Mouse (Mus musculus) heart, embryonic 16.5 days (tissue): ENCODE measurements around the gene Zfp672. TPM values are rescaled to one million over a fixed set of nuclear protein-coding genes. Genes with fewer than 3 reads are reported as not detected.

Experiments
- ATAC-seq: fragments of 200-750 bp; cut with Nextera tagmentation; replicated peaks from 2 replicates; pipeline ENCODE4 v1.8.0; 2017; ENCODE audit warnings: moderate number of reproducible peaks; ENCODE audit not compliant: insufficient read depth, low FRiP score; ENCODE audit errors: extremely low read depth
- H3K27ac ChIP-seq: fragments of 300-500 bp; sonication (generic); 2 replicates; pipeline ENCODE4 v1.5.1; 2014; ENCODE audit warnings: mild to moderate bottlenecking, low read length, control low read depth, moderate library complexity
- H3K27me3 ChIP-seq: fragments of 300-500 bp; sonication (generic); 2 replicates; pipeline ENCODE4 v1.6.1; 2014; ENCODE audit warnings: low read length, mixed read lengths; ENCODE audit not compliant: control insufficient read depth, insufficient read depth
- H3K36me3 ChIP-seq: fragments of 300-500 bp; sonication (generic); 2 replicates; pipeline ENCODE4 v1.6.1; 2014; ENCODE audit not compliant: control insufficient read depth, insufficient read depth
- H3K4me1 ChIP-seq: fragments of 300-500 bp; sonication (generic); 2 replicates; pipeline ENCODE4 v1.6.1; 2014; ENCODE audit warnings: low read length, mixed read lengths; ENCODE audit not compliant: control insufficient read depth, insufficient read depth
- H3K4me2 ChIP-seq: fragments of 300-500 bp; sonication (generic); 2 replicates; pipeline ENCODE4 v1.6.1; 2014; ENCODE audit warnings: low read depth, mild to moderate bottlenecking, control low read depth, low read length
- H3K4me3 ChIP-seq: fragments of 300-500 bp; sonication (generic); 2 replicates; pipeline ENCODE4 v1.5.1; 2014; ENCODE audit warnings: mild to moderate bottlenecking, control low read depth, low read length
- H3K9ac ChIP-seq: fragments of 300-500 bp; sonication (generic); 2 replicates; pipeline ENCODE4 v1.6.1; 2014; ENCODE audit warnings: low read length, control low read depth
- H3K9me3 ChIP-seq: fragments of 300-500 bp; sonication (generic); replicated peaks from 2 replicates; pipeline ENCODE4 v1.6.1; 2016; ENCODE audit warnings: low read length; ENCODE audit not compliant: control insufficient read depth
- WGBS: fragments of 180-500 bp; shearing (Covaris S2); extraction: QIAGEN DNeasy Blood & Tissue Kit; methylation state at CpG from one replicate; pipeline ENCODE4 v1.1.7; 2014; 5-methylcytosine and 5-hydroxymethylcytosine counted together
- polyA plus RNA-seq: library from polyadenylated mRNA; unstranded; fragments of >200 nt; fragmentation: Nextera tagmentation; extraction: Ambion mirVana; gene quantifications from 2 replicates; pipeline ENCODE4 v1.2.1, GENCODE M21; 2015

Gene Zfp672
- polyA plus RNA-seq, 1 experiment from 2014 or later: 38.8 TPM

GRCm38 (mm10) chr11:58331546-58331945 lies 1.4 kb upstream of the Zfp672 start:
- H3K36me3 ChIP-seq: peaks cover 18% of the 10 kb centered on the region
- H3K27ac ChIP-seq: no peak overlapping the region
- H3K9ac ChIP-seq: peak overlapping the region; percentile 83
- 88% methylated on average over 6 of the region's 6 CpGs for WGBS
- no peaks in the 10 kb centered on the region for H3K27me3 ChIP-seq
- ATAC-seq: no peak
- H3K9me3 ChIP-seq: peaks cover 4% of the 10 kb centered on the region
- H3K4me3 ChIP-seq: peak overlapping the region; percentile 65
- peak overlapping the region; percentile 77 for H3K4me2 ChIP-seq
- H3K4me1 ChIP-seq: peaks cover 38% of the 10 kb centered on the region

- H3K4me2 ChIP-seq: peak overlapping the region; percentile 77
Observed at GRCm38 (mm10) chr11:58331149-58331495, 983 bp upstream of the Zfp672 start.

GRCm38 (mm10) chr11:58329906-58330275 lies 248 bp downstream of the Zfp672 start:
- H3K4me2 ChIP-seq: peak overlapping the region; percentile 97
- peaks cover 15% of the 10 kb centered on the region for H3K36me3 ChIP-seq
- H3K27me3 ChIP-seq: no peaks in the 10 kb centered on the region
- H3K4me1 ChIP-seq: peaks cover 37% of the 10 kb centered on the region
- WGBS: under 1% methylated on average over 21 of the region's 21 CpGs
- peak overlapping the region; percentile 83 for H3K9ac ChIP-seq
- peak; percentile 7; the same call in 1 of the 2 replicates for ATAC-seq
- H3K9me3 ChIP-seq: peaks cover 4% of the 10 kb centered on the region
- H3K27ac ChIP-seq: peak overlapping the region; percentile 73
- peak overlapping the region; percentile 65 for H3K4me3 ChIP-seq

More at GRCm38 (mm10) chr11:58331149-58331495, 983 bp upstream of the Zfp672 start:
- Histone ChIP-seq H3K27me3 (no peaks in the 10 kb centered on the region), H3K9ac (peak overlapping the region; percentile 83), H3K4me1 (peaks cover 38% of the 10 kb centered on the region), H3K4me3 (peak overlapping the region; percentile 65), H3K36me3 (peaks cover 18% of the 10 kb centered on the region), H3K27ac (peak overlapping the region; percentile 77), H3K9me3 (peaks cover 4% of the 10 kb centered on the region)
- WGBS: 11% methylated on average over 10 of the region's 10 CpGs
- ATAC-seq: no peak

GRCm38 (mm10) chr11:58326781-58327180 lies 3.4 kb downstream of the Zfp672 start:
- peaks cover 4% of the 10 kb centered on the region for H3K9me3 ChIP-seq
- H3K4me3 ChIP-seq: no peak overlapping the region
- no peak for ATAC-seq
- no peaks in the 10 kb centered on the region for H3K27me3 ChIP-seq
- no peak overlapping the region for H3K27ac ChIP-seq
- 94% methylated on average over 3 of the region's 3 CpGs for WGBS
- H3K9ac ChIP-seq: no peak overlapping the region
- H3K4me1 ChIP-seq: peaks cover 26% of the 10 kb centered on the region
- H3K36me3 ChIP-seq: peaks cover 13% of the 10 kb centered on the region
- no peak overlapping the region for H3K4me2 ChIP-seq

GRCm38 (mm10) chr11:58324614-58325229 lies 5.4 kb downstream of the Zfp672 start:
- peaks cover 17% of the 10 kb centered on the region for H3K36me3 ChIP-seq
- peaks cover 4% of the 10 kb centered on the region for H3K9me3 ChIP-seq
- H3K4me3 ChIP-seq: no peak overlapping the region
- no peak overlapping the region for H3K4me2 ChIP-seq
- no peak overlapping the region for H3K27ac ChIP-seq
- no peak overlapping the region for H3K9ac ChIP-seq
- peaks cover 27% of the 10 kb centered on the region for H3K4me1 ChIP-seq
- no peak for ATAC-seq
- 80% methylated on average over 3 of the region's 3 CpGs for WGBS
- H3K27me3 ChIP-seq: no peaks in the 10 kb centered on the region

GRCm38 (mm10) chr11:58323570-58324340 lies 6.4 kb downstream of the Zfp672 start:
- Histone ChIP-seq H3K36me3 (peaks cover 23% of the 10 kb centered on the region), H3K4me3 (peak overlapping the region; percentile 91), H3K4me2 (peak overlapping the region; percentile 98), H3K9me3 (peaks cover 4% of the 10 kb centered on the region), H3K27ac (peak overlapping the region; percentile 99), H3K9ac (peak overlapping the region; percentile 95), H3K27me3 (no peaks in the 10 kb centered on the region), H3K4me1 (peaks cover 19% of the 10 kb centered on the region)
- ATAC-seq: no peak
- WGBS: 8% methylated on average over 24 of the region's 24 CpGs

- under 1% methylated on average over 63 of the region's 63 CpGs for WGBS
- peak; percentile 100 for ATAC-seq
- no peaks in the 10 kb centered on the region for H3K27me3 ChIP-seq
Observed at GRCm38 (mm10) chr11:58322824-58323569, 7.1 kb downstream of the Zfp672 start.

GRCm38 (mm10) chr11:58316768-58317390 lies 13.3 kb downstream of the Zfp672 start:
- Histone ChIP-seq H3K4me1 (peaks cover 8% of the 10 kb centered on the region), H3K4me3 (no peak overlapping the region), H3K27me3 (no peaks in the 10 kb centered on the region), H3K27ac (no peak overlapping the region), H3K4me2 (no peak overlapping the region), H3K9ac (no peak overlapping the region), H3K9me3 (0 out of 2 replicates have a peak, but pooled peaks cover 4% of the 10 kb centered on the region), H3K36me3 (peaks cover 29% of the 10 kb centered on the region)
- ATAC-seq: no peak
- WGBS: 61% methylated on average over 28 of the region's 28 CpGs

More at GRCm38 (mm10) chr11:58322824-58323569, 7.1 kb downstream of the Zfp672 start:
- Histone ChIP-seq H3K4me2 (peak overlapping the region; percentile 98), H3K4me3 (peak overlapping the region; percentile 91), H3K9ac (peak overlapping the region; percentile 95), H3K4me1 (peaks cover 19% of the 10 kb centered on the region), H3K36me3 (peaks cover 26% of the 10 kb centered on the region), H3K9me3 (peaks cover 4% of the 10 kb centered on the region), H3K27ac (peak overlapping the region; percentile 99)
